Mouse (Mus musculus): ENCODE data around the gene Slc6a21.

Gene Slc6a21

GRCm38 (mm10) chr7:45322245-45322644 is 44.9 kb downstream of the Slc6a21 start:
- no peak for DNase-seq

- no peak for DNase-seq
Observed at GRCm38 (mm10) chr7:45323069-45323468, 45.8 kb downstream of the Slc6a21 start.

GRCm38 (mm10) chr7:45325800-45326199 is 48.5 kb downstream of the Slc6a21 start:
- no peak for DNase-seq

DNA sequence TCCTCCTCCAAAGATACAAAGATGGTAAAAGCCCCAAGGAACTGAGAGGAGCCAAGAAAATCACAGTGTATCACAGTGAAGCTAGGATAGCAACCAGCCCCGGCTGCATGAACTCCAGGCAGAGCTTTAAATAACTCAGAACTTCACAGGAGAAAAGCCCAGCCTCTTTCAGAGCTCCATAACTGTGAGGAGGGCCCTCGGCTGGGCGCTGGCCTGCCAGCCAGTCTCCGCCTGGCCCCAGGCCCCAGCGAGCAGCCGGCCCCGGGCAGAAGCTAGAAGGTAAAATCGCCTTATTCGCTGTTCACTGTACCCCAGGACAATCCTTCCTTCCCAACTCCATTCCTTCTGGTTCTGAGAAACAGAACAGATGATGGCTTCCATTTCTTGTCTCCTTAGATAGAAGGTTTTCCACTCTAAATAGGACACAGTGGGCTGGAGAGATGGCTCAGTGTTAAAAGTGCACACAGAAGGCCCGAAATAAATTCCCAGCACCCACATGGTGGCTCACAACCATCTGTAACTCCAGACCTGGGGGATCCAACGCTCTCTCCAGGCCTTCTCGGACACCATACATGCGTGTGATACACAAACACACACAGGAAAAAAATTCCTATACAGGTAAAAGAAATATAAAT is 51.6 kb downstream of the Slc6a21 start:
- DNase-seq, result peak; percentile 20

- DNase-seq, result no peak
Observed at GRCm38 (mm10) chr7:45331502-45331901, 54.2 kb downstream of the Slc6a21 start.

GRCm38 (mm10) chr7:45332685-45333425 is 55.5 kb downstream of the Slc6a21 start:
- DNase-seq, result peak; percentile 28

GRCm38 (mm10) chr7:45333431-45333982 is 56.2 kb downstream of the Slc6a21 start, which contains the start of gene Trpm4:
TSS of gene Trpm4 (minus strand) at chr7:45333780.
- DNase-seq, result peak; percentile 79

DNA sequence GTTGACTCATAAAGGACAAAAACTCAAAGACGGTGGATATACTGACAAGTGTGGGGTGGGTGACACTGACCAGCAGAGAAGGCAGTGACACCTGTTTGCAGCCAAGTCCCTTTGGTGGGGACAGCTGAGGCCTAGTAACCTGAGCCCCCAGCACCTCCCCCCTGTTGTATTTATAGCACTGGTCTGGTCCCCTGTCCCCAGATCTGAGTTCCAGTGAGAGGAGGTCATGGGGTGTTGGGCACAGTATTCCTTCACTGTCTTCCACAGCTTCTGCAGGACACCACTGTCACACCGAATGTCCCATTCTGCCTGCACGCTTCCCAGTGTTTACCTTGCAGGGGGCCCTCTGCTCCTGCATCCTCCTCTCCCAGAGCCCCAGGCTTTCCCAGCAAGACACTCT is 57.3 kb downstream of the Slc6a21 start:
- DNase-seq, result no peak

- no peak for DNase-seq
Observed at GRCm38 (mm10) chr7:45335056-45335455, 57.7 kb downstream of the Slc6a21 start, which contains the start of gene Hrc. TSS of gene Hrc (plus strand) at chr7:45335290.

DNA sequence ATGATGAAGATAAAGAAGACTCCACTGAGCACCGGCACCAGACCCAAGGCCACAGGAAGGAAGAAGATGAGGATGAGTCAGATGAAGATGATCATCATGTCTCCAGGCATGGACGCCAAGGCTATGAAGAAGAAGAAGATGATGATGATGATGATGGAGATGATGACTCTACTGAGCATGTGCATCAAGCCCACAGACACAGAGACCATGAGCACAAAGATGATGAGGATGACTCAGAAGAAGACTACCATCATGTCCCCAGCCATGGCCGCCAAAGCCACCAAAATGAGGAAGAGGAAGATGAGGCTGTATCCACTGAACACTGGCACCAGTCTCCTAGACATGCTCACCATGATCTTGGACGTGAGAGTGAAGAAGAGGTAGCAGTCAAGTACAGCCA is 59.0 kb downstream of the Slc6a21 start:
- DNase-seq, result no peak

DNA sequence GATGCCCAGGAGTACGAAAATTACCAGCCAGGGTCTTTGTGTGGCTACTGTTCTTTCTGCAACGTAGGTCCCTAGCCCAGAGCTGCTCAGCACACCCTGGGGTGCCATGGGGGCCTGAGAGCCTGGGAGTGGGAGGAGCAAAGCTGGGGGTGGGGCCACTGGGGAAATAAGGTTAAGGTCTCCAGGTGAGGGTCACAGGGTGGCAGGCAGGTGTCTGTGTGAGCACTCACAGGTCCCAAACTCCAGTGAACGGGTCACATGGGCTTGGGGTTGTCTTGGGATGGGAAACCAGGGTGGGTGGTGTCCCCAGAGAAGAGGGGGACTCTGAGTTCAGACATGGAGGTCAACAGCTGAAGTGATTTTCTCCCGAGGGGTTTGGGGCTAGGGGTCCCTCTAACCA is 60.2 kb downstream of the Slc6a21 start:
- DNase-seq, result no peak

DNA sequence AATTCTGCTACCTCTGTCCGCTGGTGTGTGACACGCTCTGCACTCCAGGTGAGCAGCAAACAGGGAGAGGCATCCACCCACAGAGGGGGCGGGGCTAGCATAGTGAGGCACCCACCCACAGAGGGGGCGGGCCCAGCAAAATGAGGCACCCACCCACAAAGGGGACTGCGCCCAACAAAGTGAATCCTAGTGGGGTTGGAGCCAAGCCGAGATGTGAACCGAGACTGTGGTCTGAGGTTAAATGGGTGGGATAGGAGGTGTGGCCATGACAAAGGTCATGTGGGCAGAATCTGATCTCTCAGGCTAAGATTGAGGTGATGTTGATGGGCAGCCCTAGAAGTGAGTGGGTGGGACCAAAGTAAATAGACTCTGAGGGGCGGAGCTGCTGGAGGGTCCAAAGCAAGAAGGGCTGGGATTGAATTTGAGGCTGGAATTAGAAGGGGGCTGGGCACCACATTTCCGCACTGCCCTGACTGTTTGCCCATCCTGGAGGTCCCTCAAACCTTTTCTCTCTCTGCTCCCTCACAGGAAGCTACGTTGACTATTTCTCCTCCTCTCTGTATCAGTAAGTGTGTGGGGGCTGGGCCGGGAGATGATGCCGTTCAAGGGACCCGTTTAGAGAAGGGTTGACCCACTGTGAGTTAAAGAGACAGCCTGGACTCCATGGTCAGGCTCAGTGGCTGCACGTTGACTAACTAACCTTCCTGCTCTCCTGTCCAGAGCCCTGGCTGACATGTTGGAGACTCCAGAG is 61.0 kb downstream of the Slc6a21 start:
- peak; percentile 14 for DNase-seq
